Mouse (Mus musculus): ENCODE measurements around the gene Slc37a1.
"Not testable (repeated sequence)": the region's sequence is repeated elsewhere in the genome, so short reads cannot be mapped to it uniquely, and the experiment has no call there.

Gene Slc37a1

GRCm38 (mm10) chr17:31351984-31352383 is 65.4 kb downstream of the Slc37a1 start:
- no peak for DNase-seq (ENCODE audit: low spot score in 2 of 2)

- no peak for DNase-seq (ENCODE audit: low spot score in 2 of 2)
Measured at GRCm38 (mm10) chr17:31353255-31353654, 66.7 kb downstream of the Slc37a1 start.

GRCm38 (mm10) chr17:31354684-31355083 is 68.1 kb downstream of the Slc37a1 start:
- not testable (repeated sequence) for DNase-seq (ENCODE audit: low spot score in 2 of 2)

GRCm38 (mm10) chr17:31355792-31356502 is 69.4 kb downstream of the Slc37a1 start:
- DNase-seq (ENCODE audit: low spot score in 2 of 2) = no peak

- no peak for DNase-seq (ENCODE audit: low spot score in 2 of 2)
Measured at GRCm38 (mm10) chr17:31360582-31360981, 74.0 kb downstream of the Slc37a1 start.

- no peak for DNase-seq (ENCODE audit: low spot score in 2 of 2)
Measured at GRCm38 (mm10) chr17:31365586-31366166, 79.1 kb downstream of the Slc37a1 start.

- no peak for DNase-seq (ENCODE audit: low spot score in 2 of 2)
Measured at GRCm38 (mm10) chr17:31370221-31370620, 83.6 kb downstream of the Slc37a1 start.

- DNase-seq (ENCODE audit: low spot score in 2 of 2) = no peak
Measured at GRCm38 (mm10) chr17:31370931-31371330, 84.3 kb downstream of the Slc37a1 start.

- DNase-seq (ENCODE audit: low spot score in 2 of 2) = peak; percentile 77 to 82
Measured at GRCm38 (mm10) chr17:31377961-31378360, 91.4 kb downstream of the Slc37a1 start.

- no peak for DNase-seq (ENCODE audit: low spot score in 2 of 2)
Measured at GRCm38 (mm10) chr17:31378361-31378761, 91.8 kb downstream of the Slc37a1 start.

GRCm38 (mm10) chr17:31379086-31379485 is 92.5 kb downstream of the Slc37a1 start:
- DNase-seq (ENCODE audit: low spot score in 2 of 2) = no peak

GRCm38 (mm10) chr17:31379863-31380262 is 93.3 kb downstream of the Slc37a1 start:
- DNase-seq (ENCODE audit: low spot score in 2 of 2) = no peak

- no peak for DNase-seq (ENCODE audit: low spot score in 2 of 2)
Measured at GRCm38 (mm10) chr17:31383320-31383719, 96.7 kb downstream of the Slc37a1 start.

GRCm38 (mm10) chr17:31384968-31385627 is 98.5 kb downstream of the Slc37a1 start:
- no peak for DNase-seq (ENCODE audit: low spot score in 2 of 2)

GRCm38 (mm10) chr17:31385671-31386665 is 99.4 kb downstream of the Slc37a1 start, which contains the start of gene Pde9a:
TSS of gene Pde9a (plus strand) at chr17:31386210.
- peak; percentile 57 to 59 for DNase-seq (ENCODE audit: low spot score in 2 of 2)

GRCm38 (mm10) chr17:31386766-31387275 is 100.2 kb downstream of the Slc37a1 start:
- DNase-seq (ENCODE audit: low spot score in 2 of 2) = no peak

- DNase-seq (ENCODE audit: low spot score in 2 of 2) = no peak
Measured at GRCm38 (mm10) chr17:31389432-31390050, 102.9 kb downstream of the Slc37a1 start.

GRCm38 (mm10) chr17:31391462-31391861 is 104.9 kb downstream of the Slc37a1 start:
- no peak for DNase-seq (ENCODE audit: low spot score in 2 of 2)

- DNase-seq (ENCODE audit: low spot score in 2 of 2) = no peak
Measured at GRCm38 (mm10) chr17:31392041-31392440, 105.4 kb downstream of the Slc37a1 start.

GRCm38 (mm10) chr17:31393811-31394210 is 107.2 kb downstream of the Slc37a1 start:
- no peak for DNase-seq (ENCODE audit: low spot score in 2 of 2)

GRCm38 (mm10) chr17:31400294-31400693 is 113.7 kb downstream of the Slc37a1 start:
- peak in 1 of 2 experiments; percentile 49 for DNase-seq (ENCODE audit: low spot score in 2 of 2)
